Mouse (Mus musculus): Measurements from ENCODE around the gene Lipc.

Lipc gene

GRCm38 (mm10) chr9:70818739-70819138 lies 133.3 kb downstream of the Lipc start:
- DNase-seq (ENCODE audit: low spot score in 2 of 2), result no peak

DNA sequence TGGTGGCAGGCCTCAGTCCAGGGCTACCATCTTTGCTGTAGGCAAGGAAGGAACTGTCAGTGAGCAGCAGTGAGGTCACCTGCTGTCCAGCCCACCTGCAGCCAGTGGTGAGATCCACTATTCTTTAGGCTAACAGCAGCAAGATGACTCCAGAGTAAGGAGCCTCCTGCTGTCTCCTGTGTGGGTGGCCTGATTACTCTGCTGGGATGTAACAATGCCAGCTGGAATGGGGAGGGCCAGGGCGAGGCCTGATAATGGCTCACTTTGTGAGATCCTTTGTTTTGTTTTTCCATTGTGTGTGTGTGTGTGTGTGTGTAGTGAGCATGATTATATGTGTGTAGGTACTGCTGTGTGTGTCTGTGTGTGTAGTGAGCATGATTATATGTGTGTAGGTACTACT lies 134.6 kb downstream of the Lipc start:
- DNase-seq (ENCODE audit: low spot score in 2 of 2), result no peak

DNA sequence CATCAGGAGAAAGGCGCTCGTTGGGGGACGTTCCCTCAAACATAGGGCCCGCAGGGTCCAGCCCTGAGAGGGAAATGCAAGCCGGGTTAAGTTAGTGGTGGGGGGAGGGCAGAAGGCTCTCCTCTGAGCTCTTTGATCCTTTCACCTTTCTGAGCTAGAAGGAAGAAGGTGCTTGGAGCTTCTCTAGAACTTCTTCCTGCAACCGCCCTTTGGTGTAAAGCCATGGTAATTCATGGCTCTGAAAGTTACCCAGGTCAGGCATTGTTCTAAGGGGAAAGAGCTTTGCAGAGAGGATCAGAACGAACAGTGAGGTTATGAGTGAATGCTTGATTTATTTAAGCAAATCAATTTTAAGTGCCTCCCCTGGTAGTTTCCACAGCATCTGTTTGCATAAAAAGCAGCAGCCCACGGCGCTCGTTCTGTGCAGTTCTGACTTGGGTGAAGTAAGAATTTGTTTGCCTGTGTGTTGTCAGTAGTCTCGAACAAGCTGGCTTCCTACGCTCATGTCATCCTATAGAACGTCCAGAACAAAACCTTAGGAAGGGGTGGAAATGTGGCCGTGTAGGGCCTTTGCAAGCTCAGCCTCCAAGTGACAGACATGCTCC lies 135.2 kb downstream of the Lipc start:
- no peak for DNase-seq (ENCODE audit: low spot score in 2 of 2)

DNA sequence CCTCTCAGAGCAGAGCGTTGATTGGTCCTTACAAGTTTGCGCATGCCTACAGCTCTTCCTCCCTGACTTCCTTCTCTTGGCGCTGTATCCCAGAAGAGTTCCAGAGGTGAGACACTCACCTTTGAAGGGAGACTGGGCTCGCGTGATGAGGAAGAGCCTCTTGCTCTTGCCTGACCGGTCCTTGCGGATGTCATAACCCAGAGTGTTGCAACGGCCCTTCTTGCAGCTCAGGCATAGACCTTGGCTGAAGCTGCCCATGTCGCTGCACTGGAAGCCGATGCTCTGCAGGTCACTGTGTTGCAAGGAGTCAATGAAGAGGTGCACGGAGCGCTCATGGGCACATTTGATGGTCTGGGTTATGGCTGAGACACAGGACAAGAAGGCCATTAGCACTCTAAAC lies 139.5 kb downstream of the Lipc start:
- no peak for DNase-seq (ENCODE audit: low spot score in 2 of 2)

- DNase-seq (ENCODE audit: low spot score in 2 of 2), result no peak
These were observed 144.3 kb downstream of the Lipc start for GRCm38 (mm10) chr9:70807714-70808113.

DNA sequence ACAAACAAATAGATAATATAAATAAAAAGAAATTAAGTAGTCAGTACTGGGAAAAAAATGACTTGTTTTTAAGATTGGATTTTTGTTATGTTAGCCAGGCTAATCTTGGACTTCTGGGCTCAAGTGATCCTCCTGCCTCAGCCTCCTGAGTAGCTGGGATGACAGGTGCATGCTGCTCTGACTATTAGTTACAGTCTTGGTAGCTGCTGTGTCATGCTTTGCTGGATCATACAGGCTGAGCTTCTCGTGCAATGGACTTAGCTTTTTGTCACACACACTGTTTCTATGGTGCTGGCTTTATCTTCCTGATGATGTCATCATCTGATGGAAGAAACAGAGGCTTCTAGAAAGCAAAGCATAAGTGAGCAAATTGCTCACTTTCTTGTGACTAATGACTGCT lies 146.0 kb downstream of the Lipc start:
- DNase-seq (ENCODE audit: low spot score in 2 of 2), result no peak

DNA sequence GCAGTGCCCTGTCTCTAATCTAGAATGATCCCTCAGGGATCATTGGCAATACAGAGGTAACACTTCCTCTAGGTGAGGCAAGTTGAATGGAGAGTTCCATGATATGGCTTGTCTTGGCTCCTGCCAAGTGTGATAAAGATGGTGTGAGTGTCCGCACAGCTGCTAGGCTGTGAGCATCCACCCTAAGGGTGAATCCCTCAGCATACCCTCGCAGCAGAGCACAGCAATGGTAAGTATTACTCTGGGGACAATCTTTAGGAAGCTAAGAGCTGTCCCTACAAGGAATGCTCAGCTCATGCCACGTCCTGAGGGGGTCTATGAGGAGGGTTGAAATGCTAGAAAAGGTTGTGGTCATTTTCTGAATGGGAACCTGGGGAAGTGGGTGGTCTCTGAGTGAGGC lies 149.2 kb downstream of the Lipc start:
- no peak for DNase-seq (ENCODE audit: low spot score in 2 of 2)

DNA sequence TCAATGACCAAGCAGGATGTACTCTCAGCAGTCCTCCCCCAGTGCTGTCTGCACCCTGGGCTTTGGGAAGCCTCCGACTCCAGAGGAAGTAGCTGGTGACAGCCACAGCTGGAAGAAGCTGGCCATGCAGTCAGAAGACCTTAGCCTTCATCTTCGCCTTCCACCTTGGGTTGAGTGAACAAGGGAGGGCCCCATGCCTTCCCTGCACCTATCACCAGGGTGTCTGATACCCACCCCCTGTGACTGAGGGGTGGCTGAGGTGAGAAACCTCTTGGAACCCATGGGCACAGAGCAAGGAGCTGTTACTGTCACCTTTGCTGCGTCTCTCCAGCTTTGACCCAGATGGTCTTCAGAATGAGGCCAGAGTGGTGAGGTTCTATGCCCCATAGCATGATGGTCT lies 150.3 kb downstream of the Lipc start:
- no peak for DNase-seq (ENCODE audit: low spot score in 2 of 2)

DNA sequence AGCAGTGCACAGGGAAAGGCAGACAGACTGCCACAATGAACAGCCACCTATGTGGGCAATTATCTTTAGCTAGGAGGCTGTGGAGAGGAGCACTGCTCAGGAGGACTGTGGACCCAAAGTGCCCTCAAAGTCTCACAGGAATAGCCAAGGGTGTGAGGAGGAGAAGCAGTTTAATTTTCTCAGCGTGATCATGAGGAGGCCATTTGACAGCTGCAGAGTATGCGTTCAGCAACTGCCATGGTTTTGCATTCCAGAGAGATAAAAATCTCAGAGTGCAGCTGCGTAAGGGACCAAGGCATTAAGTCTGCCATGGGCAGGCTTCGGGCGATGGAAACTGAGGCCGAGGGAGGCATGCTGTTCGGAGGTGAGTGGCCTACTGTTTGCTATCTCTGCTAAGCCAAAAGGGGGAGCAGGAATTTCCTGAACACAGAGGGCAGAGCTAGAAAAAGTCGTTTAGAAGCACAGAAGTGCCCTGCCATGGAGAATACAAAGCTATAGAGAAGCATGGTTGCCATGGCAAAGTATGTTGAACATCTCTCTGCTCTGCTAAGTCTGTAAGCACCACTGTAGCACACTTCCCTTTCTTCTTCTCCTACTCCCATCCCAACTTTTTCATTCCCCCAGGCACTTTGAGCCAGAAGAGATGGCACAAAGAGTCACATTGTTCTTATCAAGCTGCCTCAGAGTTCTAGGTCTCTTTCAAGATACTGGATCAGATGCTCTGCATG lies 151.3 kb downstream of the Lipc start:
- no peak for DNase-seq (ENCODE audit: low spot score in 2 of 2)

GRCm38 (mm10) chr9:70795439-70795757 lies 156.6 kb downstream of the Lipc start:
- DNase-seq (ENCODE audit: low spot score in 2 of 2), result no peak

GRCm38 (mm10) chr9:70794643-70795438 lies 157.2 kb downstream of the Lipc start:
- no peak for DNase-seq (ENCODE audit: low spot score in 2 of 2)

DNA sequence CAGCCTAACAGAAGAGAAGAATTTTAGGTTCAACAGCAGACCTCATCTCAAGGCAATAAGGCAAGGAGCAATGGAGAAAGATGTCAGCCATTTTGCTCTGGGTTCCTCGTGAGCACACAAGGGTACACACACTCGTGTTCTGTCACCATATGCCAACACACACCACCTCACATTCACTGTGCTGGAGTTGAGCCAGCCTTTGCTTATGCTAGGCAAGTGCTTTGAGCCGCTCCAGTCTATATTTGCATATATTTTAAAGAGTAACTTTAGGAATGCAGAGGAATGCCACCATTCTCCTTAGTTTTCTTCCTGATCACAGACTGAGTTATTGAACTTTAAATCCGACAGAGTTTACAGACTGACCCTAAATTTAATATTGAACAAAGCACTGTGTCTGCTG lies 161.4 kb downstream of the Lipc start:
- DNase-seq (ENCODE audit: low spot score in 2 of 2), result no peak

- no peak for DNase-seq (ENCODE audit: low spot score in 2 of 2)
These were observed 163.3 kb downstream of the Lipc start for GRCm38 (mm10) chr9:70788705-70789104.

- DNase-seq (ENCODE audit: low spot score in 2 of 2), result no peak
These were observed 169.8 kb downstream of the Lipc start for GRCm38 (mm10) chr9:70782191-70782590.

GRCm38 (mm10) chr9:70775517-70775916 lies 176.5 kb downstream of the Lipc start:
- DNase-seq (ENCODE audit: low spot score in 2 of 2), result no peak

DNA sequence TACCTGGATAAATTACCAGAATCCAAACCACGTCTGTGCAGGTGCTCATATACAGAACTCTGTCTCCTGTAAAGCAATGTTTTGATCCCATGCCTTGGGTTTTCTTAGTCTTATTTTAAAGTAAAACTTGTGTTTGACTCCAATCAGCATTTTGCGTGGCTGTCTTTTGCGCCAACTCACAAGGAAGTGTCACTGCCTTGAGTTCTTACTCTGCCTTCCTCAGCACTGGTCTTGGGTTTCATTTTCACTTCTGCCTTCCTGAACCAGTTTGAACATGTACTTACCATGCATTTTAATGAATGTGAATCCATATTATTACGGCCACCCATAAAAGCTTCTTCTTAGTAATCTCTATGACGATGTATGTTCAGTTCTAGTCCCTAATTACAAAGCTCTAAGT lies 191.1 kb downstream of the Lipc start:
- DNase-seq (ENCODE audit: low spot score in 2 of 2), result no peak

DNA sequence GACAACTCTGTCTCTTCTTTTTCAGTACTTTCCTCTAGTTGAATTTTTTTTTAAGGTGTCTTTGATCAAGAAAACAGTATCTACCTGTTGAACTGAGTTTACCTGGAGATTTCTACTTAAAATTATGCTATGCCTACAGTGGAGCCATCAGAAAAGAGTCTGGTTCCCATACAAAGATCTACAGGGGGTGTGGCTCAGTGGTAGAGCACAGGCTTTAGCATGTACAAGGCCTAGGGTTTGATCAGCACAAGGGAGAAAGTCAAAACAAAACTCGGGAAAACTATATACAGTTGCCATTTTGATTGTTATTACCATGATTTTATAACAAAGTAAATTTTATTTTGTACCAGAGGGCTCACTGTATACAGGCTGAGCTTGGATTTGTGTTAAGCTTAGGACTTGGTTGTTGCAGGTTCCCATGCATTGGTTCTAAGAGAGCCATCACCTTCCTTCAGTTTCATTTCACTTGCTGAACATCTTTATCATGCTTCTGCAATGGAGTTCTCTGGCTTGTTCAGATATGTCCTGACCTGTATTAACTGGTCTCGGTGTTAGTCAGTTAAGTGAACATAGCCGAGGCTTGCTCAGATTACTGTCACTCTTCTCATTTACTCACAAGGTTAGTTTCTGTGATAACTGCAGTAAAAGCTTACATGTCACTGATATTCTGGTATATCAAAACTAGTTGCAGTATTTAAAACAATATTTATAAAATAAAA lies 200.4 kb downstream of the Lipc start:
- DNase-seq (ENCODE audit: low spot score in 2 of 2), result no peak

Measured in thymus, postnatal 10 days (tissue).